Mouse (Mus musculus): ENCODE results near the gene Rab13. TPM values are rescaled to one million over a fixed set of nuclear protein-coding genes. Genes with fewer than 3 reads are reported as not detected.

Gene Rab13
- polyA plus RNA-seq, 1 experiment from 2014 or later: 27.9 TPM

DNA sequence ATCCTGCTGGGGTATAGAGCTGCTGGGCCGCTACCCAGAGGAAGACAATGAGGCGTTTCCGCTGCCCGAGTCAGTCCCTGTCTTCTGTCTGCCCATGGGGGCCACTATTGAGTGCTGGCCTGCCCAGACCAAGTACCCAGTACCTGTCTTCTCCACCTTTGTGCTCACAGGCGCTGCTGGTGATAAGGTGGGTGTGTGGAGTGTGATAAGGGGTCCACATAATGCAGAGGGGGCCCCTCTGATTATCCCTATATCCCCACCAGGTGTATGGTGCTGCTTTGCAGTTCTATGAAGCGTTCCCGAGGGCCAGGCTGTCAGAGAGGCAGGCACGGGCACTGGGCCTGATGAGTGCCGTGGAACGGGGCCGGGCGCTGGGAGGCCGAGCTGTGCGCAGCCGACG lies 55.5 kb downstream of the Rab13 start:
- Histone ChIP-seq H3K9me3 (no peaks in the 10 kb centered on the region), H3K36me3 (peaks cover 60% of the 10 kb centered on the region), H3K27me3 (ENCODE audit: insufficient read depth, poor library complexity, severe bottlenecking) (no peaks in the 10 kb centered on the region), H3K4me1 (peaks cover 31% of the 10 kb centered on the region), H3K4me3 (no peak overlapping the region), H3K27ac (no peak overlapping the region)
- 91% methylated on average over 16 of the region's 16 CpGs for WGBS
- DNase-seq (ENCODE audit: low spot score): no peak

DNA sequence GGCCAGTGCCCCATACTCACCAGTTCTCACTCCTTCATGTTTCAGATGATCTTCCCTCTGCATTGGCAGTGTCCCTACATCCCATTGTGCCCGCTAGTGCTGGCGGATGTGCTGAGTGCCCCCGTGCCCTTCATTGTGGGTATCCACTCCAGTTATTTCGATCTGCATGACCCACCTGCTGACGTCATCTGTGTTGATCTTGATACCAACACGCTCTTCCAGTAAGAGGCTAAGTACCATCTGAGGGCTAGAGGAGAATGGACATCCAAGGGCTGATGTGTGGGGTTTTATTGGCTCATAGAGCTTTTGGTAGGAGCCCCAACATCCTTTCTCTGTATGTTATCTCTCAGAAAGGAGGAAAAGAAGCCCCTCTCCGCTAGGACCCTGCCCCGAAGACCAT lies 57.3 kb downstream of the Rab13 start:
- no peak overlapping the region for H3K4me3 ChIP-seq
- 91% methylated on average over 8 of the region's 8 CpGs for WGBS
- H3K4me1 ChIP-seq: peaks cover 21% of the 10 kb centered on the region
- H3K9me3 ChIP-seq: no peaks in the 10 kb centered on the region
- peaks cover 68% of the 10 kb centered on the region for H3K36me3 ChIP-seq
- no peaks in the 10 kb centered on the region for H3K27me3 ChIP-seq (ENCODE audit: insufficient read depth, poor library complexity, severe bottlenecking)
- peak; percentile 71 for DNase-seq (ENCODE audit: low spot score)
- no peak overlapping the region for H3K27ac ChIP-seq

DNA sequence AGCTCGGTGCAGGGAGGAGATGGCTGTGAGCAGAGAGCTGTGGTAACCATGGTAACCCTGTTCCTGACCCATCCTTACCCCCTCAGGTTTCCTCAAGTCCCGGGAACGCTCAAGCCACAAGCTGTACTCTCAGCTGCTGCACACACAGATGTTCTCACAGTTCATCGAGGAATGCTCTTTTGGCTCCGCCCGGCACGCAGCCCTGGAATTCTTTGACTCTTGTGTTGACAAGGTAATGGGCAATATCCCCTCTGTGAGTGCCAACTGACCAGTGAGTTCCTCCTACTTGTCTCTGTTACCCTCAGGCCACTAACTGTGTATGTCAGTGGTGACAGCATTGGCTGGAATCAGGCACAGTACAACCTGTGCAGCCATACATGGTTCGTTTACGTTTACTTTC lies 58.7 kb downstream of the Rab13 start:
- WGBS: 63% methylated on average over 9 of the region's 9 CpGs
- Histone ChIP-seq H3K36me3 (peaks cover 80% of the 10 kb centered on the region), H3K27me3 (ENCODE audit: insufficient read depth, poor library complexity, severe bottlenecking) (no peaks in the 10 kb centered on the region), H3K9me3 (no peaks in the 10 kb centered on the region), H3K4me1 (peaks cover 14% of the 10 kb centered on the region), H3K4me3 (no peak overlapping the region), H3K27ac (no peak overlapping the region)
- peak; percentile 71 for DNase-seq (ENCODE audit: low spot score)

DNA sequence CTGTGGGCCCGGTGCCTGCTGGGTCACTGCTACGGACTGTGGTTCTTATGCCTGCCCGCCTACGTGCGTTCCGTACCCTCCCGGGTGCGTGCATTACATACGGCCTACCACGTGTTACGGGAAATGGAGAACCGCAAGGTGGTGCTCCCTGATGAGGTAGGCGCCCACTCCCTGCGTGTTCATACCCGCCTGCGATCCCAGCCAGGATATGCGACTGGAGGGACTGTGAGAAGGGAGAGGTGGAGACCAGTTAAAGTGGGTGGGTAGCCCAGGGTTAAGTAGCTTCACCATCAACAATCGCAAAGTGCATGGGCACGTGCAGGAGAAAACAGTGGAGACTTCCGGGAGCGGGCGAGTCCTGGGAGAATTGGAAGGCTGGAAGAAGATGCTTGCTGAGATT lies 60.4 kb downstream of the Rab13 start:
- peak; percentile 71 for DNase-seq (ENCODE audit: low spot score)
- 91% methylated on average over 22 of the region's 22 CpGs for WGBS
- peaks cover 14% of the 10 kb centered on the region; the same call in 1 of the 2 replicates for H3K4me1 ChIP-seq
- H3K4me3 ChIP-seq: no peak overlapping the region
- peaks cover 83% of the 10 kb centered on the region for H3K36me3 ChIP-seq
- no peak overlapping the region for H3K27ac ChIP-seq
- no peaks in the 10 kb centered on the region for H3K27me3 ChIP-seq (ENCODE audit: insufficient read depth, poor library complexity, severe bottlenecking)
- H3K9me3 ChIP-seq: no peaks in the 10 kb centered on the region

DNA sequence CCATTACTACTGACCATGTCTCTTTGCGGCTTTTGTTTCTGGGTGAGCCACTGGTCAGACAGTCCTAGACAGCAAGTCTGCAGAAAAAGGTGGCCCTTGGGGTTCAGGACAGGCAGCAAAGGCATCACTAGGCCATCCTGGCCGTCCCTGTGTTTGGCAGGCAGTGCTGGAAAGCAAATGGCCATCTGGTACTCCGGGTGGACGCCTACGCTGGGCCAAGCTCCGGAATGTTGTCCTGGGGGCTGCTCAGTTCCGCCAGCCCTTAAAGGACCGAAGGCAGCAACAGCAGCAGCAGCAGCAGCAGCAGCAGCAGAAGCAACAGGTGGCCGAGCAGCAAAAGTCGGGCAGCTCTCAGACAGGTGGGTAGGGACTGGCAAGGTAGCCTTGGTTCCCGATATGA lies 61.8 kb downstream of the Rab13 start:
- H3K36me3 ChIP-seq: peaks cover 88% of the 10 kb centered on the region

More for the DNA sequence above, 61.8 kb downstream of the Rab13 start:
- Histone ChIP-seq H3K4me3 (no peak overlapping the region), H3K4me1 (peaks cover 14% of the 10 kb centered on the region; the same call in 1 of the 2 replicates), H3K9me3 (no peaks in the 10 kb centered on the region), H3K27ac (no peak overlapping the region), H3K27me3 (ENCODE audit: insufficient read depth, poor library complexity, severe bottlenecking) (no peaks in the 10 kb centered on the region)
- DNase-seq (ENCODE audit: low spot score): peak; percentile 69
- WGBS: 89% methylated on average over 11 of the region's 11 CpGs

Small RNAs within 50 kb of the gene (microRNA-seq; reads per million reads assigned to microRNA genes)
- not detected for gene Mir7012

Other genes starting within 250 kb of the Rab13 start
- gene Hax1, start 214.9 kb upstream of the Rab13 start, polyA plus RNA-seq (2016; fragmentation: Nextera tagmentation; extraction: Ambion mirVana): 114 and 150 TPM in 2 replicates
- gene 4933434E20Rik, start 162.1 kb upstream of the Rab13 start, polyA plus RNA-seq (2016; fragmentation: Nextera tagmentation; extraction: Ambion mirVana): 172 and 185 TPM in 2 replicates
- gene Ubap2l, start 161.1 kb upstream of the Rab13 start, polyA plus RNA-seq (2016; fragmentation: Nextera tagmentation; extraction: Ambion mirVana): 174 and 197 TPM in 2 replicates
- 391 and 489 TPM in 2 replicates for gene Tpm3, start 141.0 kb upstream of the Rab13 start, polyA plus RNA-seq (2016; fragmentation: Nextera tagmentation; extraction: Ambion mirVana)
- 0.46 and 0.48 TPM in 2 replicates for gene Nup210l, start 109.6 kb upstream of the Rab13 start, polyA plus RNA-seq (2016; fragmentation: Nextera tagmentation; extraction: Ambion mirVana)
- gene Rps27, start within 50 bp of the Rab13 start, polyA plus RNA-seq (2016; fragmentation: Nextera tagmentation; extraction: Ambion mirVana): 807 and 845 TPM in 2 replicates
- gene Jtb, start 17.9 kb downstream of the Rab13 start, polyA plus RNA-seq (2016; fragmentation: Nextera tagmentation; extraction: Ambion mirVana): 75.1 and 92.0 TPM in 2 replicates
- 2.1 and 2.2 TPM in 2 replicates for gene Creb3l4, start 29.8 kb downstream of the Rab13 start, polyA plus RNA-seq (2016; fragmentation: Nextera tagmentation; extraction: Ambion mirVana)
- gene Slc39a1, start 34.5 kb downstream of the Rab13 start, polyA plus RNA-seq (2016; fragmentation: Nextera tagmentation; extraction: Ambion mirVana): 51.3 and 79.6 TPM in 2 replicates
- 14.4 and 21.6 TPM in 2 replicates for gene Crtc2, start 40.5 kb downstream of the Rab13 start, polyA plus RNA-seq (2016; fragmentation: Nextera tagmentation; extraction: Ambion mirVana)
- 4.6 and 7.0 TPM in 2 replicates for gene Dennd4b, start 51.5 kb downstream of the Rab13 start, polyA plus RNA-seq (2016; fragmentation: Nextera tagmentation; extraction: Ambion mirVana)
- 10.6 and 11.8 TPM in 2 replicates for gene Gatad2b, start 79.5 kb downstream of the Rab13 start, polyA plus RNA-seq (2016; fragmentation: Nextera tagmentation; extraction: Ambion mirVana)
- 12.6 and 19.9 TPM in 2 replicates for gene Slc27a3, start 176.2 kb downstream of the Rab13 start, polyA plus RNA-seq (2016; fragmentation: Nextera tagmentation; extraction: Ambion mirVana)
- gene Ints3, start 219.9 kb downstream of the Rab13 start, polyA plus RNA-seq (2016; fragmentation: Nextera tagmentation; extraction: Ambion mirVana): 31.0 and 36.7 TPM in 2 replicates

Measured in heart, embryonic 10.5 days (tissue).